ENCODE assay signal across 14 mouse cellular contexts in the genomic region with DNA sequence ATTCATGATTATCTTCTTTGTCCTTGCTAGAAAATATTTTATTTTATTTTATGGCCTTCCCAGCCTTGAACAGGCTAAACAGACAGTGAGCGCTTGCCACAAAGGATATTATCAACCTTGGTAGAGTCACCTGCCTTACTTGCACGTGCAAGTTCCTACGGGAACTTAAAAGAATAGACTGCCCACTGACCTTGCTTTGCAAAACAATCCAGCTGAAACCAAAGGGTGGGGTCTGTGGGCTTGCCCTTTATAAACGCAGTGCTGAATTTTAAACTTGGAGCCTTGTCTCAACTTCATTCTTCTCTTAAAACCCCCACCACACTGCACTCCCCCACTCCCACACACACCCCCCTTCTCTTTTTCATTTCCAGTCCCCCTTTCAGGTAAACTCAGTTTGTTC.
"Had no signal": no experiment of that assay in that cellular context is flagged by ENCODE, and none has a peak within 500 bp of the region (broad histone marks: within the 10 kb centered on the region; RNA-seq: fewer than 3 reads in every experiment).

No protein-coding gene starts in this region.

- H3K27ac ChIP-seq: layer of hippocampus, adult 2 months; limb, embryonic 13.5 days; liver, embryonic 14.5 days; midbrain, embryonic 12.5 days; neural tube, embryonic 13.5 days had no signal

- H3K27me3 ChIP-seq: limb, embryonic 13.5 days; midbrain, embryonic 12.5 days; neural tube, embryonic 13.5 days had no signal

- H3K36me3 ChIP-seq: limb, embryonic 13.5 days; midbrain, embryonic 12.5 days; neural tube, embryonic 13.5 days had no signal

- H3K4me3 ChIP-seq: layer of hippocampus, adult 2 months; limb, embryonic 13.5 days; midbrain, embryonic 12.5 days; neural tube, embryonic 13.5 days had no signal

- H3K4me2 ChIP-seq: limb, embryonic 13.5 days; midbrain, embryonic 12.5 days; neural tube, embryonic 13.5 days had no signal

- ATAC-seq: midbrain, embryonic 16.5 days had no signal

- H3K9ac ChIP-seq: limb, embryonic 13.5 days; liver, embryonic 14.5 days; midbrain, embryonic 12.5 days; neural tube, embryonic 13.5 days had no signal

- H3K9me3 ChIP-seq: limb, embryonic 13.5 days; midbrain, embryonic 12.5 days; neural tube, embryonic 13.5 days had no signal

- DNase-seq: kidney, postnatal 25 days; left cerebral cortex, postnatal 4 days; lung, adult 18-20 months; retina, postnatal 1 day; right cerebral cortex, postnatal 4 days; spleen, adult 18-20 months; thymus, adult 18-20 months; thymus, postnatal 14 days had no signal

- H3K4me1 ChIP-seq: neural tube, embryonic 13.5 days had no signal
